In the genomic region with DNA sequence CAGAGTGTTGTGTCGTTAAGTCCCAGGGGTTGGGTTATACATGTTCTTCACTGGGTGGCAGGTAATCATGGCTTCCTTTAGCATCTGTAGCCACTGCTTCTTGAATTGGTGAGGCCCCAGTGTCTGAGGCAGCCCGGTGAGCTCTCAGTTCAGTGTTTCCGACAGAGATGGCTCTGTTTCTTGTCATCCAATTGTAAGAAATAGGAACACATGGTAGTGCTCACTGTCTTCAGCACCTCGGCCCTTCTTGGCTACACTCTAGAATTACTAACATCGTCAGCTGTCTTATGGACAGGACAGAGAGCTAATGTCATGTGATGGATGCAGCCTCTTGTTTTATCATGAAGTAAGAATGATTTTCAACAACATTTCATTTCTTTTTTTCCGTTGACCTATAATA, we compare ENCODE assay signal across 15 mouse cellular contexts.
"Had no signal": no experiment of that assay in that cellular context is flagged by ENCODE, and none has a peak within 500 bp of the region (broad histone marks: within the 10 kb centered on the region; RNA-seq: fewer than 3 reads in every experiment).

No protein-coding gene starts in this region.

- H3K4me1 ChIP-seq: liver, embryonic 15.5 days had no signal

- ATAC-seq: lung, postnatal 0 days had no signal

- DNase-seq: kidney, adult 18-20 months; kidney, postnatal 10 days; kidney, postnatal 4 days; lung, adult 2 months; lung, postnatal 4 days; midbrain, embryonic 14.5 days; thymus, postnatal 25 days had no signal

- H3K4me3 ChIP-seq: left cerebral cortex, adult 2 months; limb, embryonic 10.5 days; liver, embryonic 15.5 days; midbrain, embryonic 10.5 days; myocyte; neural tube, embryonic 15.5 days had no signal

- H3K27ac ChIP-seq: left cerebral cortex, adult 2 months; limb, embryonic 10.5 days; liver, embryonic 15.5 days; midbrain, embryonic 10.5 days; neural tube, embryonic 15.5 days had no signal

- H3K4me2 ChIP-seq: liver, embryonic 11.5 days; liver, embryonic 15.5 days; neural tube, embryonic 15.5 days had no signal

- H3K9me3 ChIP-seq: limb, embryonic 10.5 days; liver, embryonic 15.5 days; midbrain, embryonic 10.5 days; neural tube, embryonic 15.5 days had no signal

- H3K36me3 ChIP-seq: limb, embryonic 10.5 days; liver, embryonic 15.5 days; midbrain, embryonic 10.5 days; neural tube, embryonic 15.5 days had no signal

- H3K9ac ChIP-seq: liver, embryonic 15.5 days; neural tube, embryonic 15.5 days had no signal
